Mouse (Mus musculus) olfactory bulb, adult 2 months (tissue): ENCODE measurements around the gene Dand5.

Experiments
- CTCF ChIP-seq: fragments of 200-500 bp; IDR thresholded peaks from 2 replicates; pipeline ENCODE4 v1.5.1; 2012; ENCODE audit warnings: low read depth, mild to moderate bottlenecking, low read length, moderate library complexity; ENCODE audit not compliant: insufficient read depth
- POLR2A ChIP-seq: fragments of 200-500 bp; IDR thresholded peaks from 2 replicates; pipeline ENCODE4 v1.6.1; 2012; ENCODE audit warnings: mild to moderate bottlenecking, low read depth, low read length, moderate library complexity; ENCODE audit not compliant: insufficient read depth

GRCm38 (mm10) chr8:84823653-84824052 is 1.0 kb upstream of the Dand5 start:
- TF ChIP-seq CTCF (peak; percentile 64), POLR2A (no peak)
